Mouse (Mus musculus) ovary, postnatal 36 days (tissue): ENCODE measurements around the gene Cntn2.
"Not testable (repeated sequence)": the region's sequence is repeated elsewhere in the genome, so short reads cannot be mapped to it uniquely, and the experiment has no call there.

Experiments
- DNase-seq: peaks from one replicate; pipeline ENCODE4 v3.0.0; 2022; ENCODE audit warnings: low spot score, mixed read lengths

Gene Cntn2

DNA sequence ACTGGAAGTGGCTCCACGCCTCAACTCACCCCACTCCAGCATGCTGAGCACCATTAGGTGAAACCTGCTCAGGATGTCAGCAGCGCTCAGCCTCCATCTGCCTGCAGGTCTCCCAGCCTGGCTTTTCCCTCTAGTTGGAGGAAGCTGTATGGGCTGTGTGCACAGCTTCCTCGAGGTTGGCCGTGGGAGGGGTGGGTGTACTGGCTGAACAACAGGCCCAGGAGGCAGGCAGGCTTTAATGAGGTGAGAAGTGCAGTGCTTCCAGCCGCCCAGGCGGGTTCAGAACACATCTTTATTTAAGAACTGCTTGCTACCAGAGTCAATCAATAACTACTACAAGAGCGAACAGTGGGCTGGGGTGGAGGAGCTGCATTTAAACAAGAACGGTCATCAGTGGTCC lies 31.5 kb downstream of the Cntn2 start:
- DNase-seq, result no peak

DNA sequence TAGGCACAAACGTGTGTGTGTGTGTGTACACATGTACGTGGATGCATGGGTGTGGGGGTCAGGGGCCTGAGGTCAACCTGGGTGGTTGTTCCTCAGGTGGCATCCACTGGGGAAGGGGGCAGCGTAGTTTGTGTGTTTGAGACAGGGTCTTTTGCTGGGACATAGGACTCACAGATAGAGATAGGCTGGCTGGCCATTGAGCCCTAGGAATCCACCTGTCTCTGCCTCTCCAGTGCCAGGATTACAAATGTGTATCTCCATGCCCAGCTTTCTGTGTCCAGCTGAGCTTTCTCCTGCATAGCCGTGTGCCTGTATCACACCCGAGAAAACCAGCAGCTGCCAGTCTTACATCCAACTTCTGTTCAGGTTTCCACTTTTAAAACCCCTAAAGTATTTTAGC lies 33.3 kb downstream of the Cntn2 start:
- no peak for DNase-seq

DNA sequence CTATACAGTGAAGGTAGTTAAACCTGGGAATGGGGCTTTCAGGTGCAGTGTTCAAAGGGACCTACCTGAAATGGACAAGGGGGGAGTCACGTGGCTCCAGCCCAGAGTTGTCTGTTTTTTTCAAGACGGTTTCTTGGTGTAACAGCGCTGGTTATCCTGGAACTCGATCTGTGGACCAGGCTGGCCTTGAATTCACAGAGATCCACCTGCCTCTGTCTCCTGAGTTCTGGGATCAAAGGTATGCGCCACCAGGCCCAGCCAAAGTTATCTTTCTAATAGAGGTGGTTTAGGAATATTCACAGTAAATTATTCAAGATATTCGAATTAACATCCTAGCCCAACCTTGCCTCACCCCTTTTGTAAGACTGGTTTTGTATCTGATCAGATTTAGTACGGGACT lies 36.4 kb downstream of the Cntn2 start:
- DNase-seq, result no peak

GRCm38 (mm10) chr1:132506058-132506457 lies 37.0 kb downstream of the Cntn2 start, which contains the start of gene Tmem81:
Gene Tmem81 (plus strand): TSS chr1:132506230.
- no peak for DNase-seq

DNA sequence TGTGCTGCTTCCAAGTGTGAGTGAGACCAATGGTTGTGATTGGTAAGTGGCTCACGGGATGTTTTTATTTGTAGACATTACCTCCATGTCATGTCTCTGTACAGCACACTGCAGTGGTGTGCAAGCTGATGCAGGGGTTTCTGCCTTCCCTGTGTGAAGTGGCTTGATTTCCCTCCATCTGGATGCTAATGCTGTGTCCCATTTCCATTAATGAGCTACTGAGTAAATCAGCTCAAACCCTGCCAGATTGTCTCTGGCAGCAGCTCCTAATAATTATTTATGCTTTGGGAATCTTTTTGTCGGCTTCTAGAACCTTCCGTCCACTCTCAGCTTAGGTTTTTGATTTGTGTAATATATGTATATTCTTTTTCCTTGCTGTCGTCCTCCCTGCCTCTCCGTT lies 37.9 kb downstream of the Cntn2 start:
- no peak for DNase-seq

DNA sequence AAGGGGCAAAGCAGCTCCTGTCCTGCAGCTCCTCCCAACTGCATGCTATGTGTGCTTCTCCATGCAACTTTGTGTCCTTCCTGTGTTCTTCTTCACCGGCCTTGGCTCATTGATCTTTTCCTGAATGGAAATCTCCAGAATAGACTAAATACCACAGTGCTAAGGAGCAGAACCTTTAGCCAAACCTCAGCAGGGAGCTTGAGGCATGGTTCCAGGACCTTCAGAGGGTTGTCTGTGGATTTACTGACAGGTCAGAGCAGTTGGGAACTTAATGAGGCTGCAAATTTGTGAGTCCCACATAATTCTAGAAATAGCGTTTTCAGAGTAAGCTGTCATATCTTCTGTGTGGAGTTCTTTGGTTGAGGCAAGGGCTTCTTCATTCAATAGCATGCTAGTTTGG lies 42.5 kb downstream of the Cntn2 start:
- DNase-seq, result no peak

DNA sequence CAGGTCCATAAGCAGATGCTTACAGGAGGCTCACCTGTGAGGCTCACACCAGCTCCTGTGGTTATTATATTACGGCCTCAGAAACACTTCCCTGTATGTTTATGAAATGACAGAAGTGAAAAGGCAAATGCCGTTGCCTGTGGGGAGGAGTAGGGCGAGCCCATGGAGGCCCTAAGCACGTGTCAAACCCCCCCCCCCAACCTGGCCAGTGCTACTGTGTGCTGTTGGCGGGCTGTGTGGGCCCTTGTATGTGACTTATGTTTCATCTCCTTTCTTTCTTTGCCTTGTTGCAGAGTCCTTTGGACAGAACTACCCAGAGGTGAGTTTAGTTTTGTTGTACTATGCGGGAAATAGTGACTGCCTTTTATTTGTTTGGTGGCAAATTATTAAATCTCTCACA lies 59.3 kb downstream of the Cntn2 start:
- no peak for DNase-seq

GRCm38 (mm10) chr1:132483234-132483633 lies 59.8 kb downstream of the Cntn2 start:
- DNase-seq, result no peak

GRCm38 (mm10) chr1:132481619-132482018 lies 61.4 kb downstream of the Cntn2 start:
- no peak for DNase-seq

DNA sequence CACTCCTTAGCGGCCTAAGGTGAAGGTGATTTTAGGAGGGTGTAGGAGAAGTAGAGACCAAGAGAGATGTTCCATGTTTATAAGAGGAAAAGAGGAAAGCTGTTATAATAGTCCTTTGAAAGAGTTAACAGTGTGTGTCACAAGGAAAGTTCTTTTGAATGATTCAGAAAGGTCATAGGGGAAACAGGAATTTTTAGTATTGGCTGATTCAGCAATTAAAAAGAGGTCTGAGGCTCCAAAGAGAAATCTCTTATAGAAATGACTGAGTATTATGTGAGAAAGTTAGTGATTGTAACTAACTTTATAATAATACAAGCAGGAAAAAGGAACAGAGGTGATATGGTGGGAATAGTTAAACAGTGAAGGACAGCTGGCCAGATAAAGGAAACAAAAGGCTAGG lies 63.6 kb downstream of the Cntn2 start:
- no peak for DNase-seq

DNA sequence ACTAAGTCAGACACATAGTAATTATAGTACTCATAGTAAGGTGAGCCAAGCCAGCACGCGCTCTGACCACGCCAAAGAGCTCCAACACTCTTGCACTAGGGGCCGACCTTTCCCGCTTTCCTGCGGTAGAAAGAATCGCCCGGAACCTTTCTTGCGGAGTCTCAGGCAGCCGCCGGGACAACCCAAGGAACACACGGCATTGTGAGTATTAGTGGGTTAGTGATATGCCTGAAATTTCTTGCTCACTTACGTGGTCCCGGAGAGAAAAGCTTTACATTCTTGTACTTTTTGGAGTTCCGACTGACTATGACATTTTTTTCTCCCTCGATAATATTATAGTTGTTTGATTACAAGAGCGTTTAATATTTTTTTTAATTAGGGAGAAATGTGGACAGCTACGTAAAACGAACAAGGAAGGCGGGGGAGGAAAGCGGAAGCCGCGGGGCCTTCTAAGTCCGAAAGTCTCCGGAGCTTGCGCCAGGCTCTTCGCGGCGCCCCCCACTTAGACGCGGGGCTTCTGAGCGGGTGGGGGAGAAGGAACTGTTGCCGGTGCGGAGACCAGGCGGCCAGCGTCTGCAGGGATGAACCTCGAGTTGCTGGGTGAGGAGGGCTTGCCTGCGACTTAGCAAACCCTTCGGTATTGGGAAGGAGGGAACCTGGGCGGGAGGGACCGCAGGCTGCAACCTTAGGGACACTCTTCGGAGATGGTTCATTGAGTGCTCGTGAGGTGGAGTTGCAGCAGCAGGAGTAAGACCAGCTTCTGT lies 65.9 kb downstream of the Cntn2 start, which contains the start of gene Rbbp5:
Gene Rbbp5 (plus strand): TSS at position 438 of the 764 bp plus-strand sequence.
- DNase-seq, result peak; percentile 86

GRCm38 (mm10) chr1:132476575-132476927 lies 66.5 kb downstream of the Cntn2 start:
- DNase-seq, result no peak

DNA sequence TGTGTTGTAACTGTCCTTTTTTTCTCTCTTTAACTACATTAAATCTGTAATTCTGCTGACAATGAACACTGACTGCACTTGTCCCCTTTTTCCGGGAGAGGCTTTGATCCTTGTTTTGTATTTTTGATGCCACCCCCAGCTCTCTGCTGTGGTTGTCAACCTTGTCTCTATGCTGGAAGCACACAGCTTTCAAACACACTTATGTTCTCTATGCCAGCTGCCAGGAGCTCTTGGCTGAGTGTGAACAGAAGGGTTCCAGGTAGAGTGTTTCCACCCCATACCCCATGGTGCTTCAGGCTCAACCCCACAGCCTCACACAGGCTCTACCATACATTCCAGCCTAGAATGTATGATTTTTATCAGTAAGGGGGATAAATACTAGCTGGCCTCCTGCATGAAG lies 68.6 kb downstream of the Cntn2 start:
- no peak for DNase-seq

GRCm38 (mm10) chr1:132472537-132472936 lies 70.5 kb downstream of the Cntn2 start:
- no peak for DNase-seq

GRCm38 (mm10) chr1:132471499-132471898 lies 71.6 kb downstream of the Cntn2 start:
- DNase-seq, result no peak

- no peak for DNase-seq
Observed at GRCm38 (mm10) chr1:132471032-132471431, 72.0 kb downstream of the Cntn2 start.

- DNase-seq, result not testable (repeated sequence)
Observed at GRCm38 (mm10) chr1:132470031-132470430, 73.0 kb downstream of the Cntn2 start.

DNA sequence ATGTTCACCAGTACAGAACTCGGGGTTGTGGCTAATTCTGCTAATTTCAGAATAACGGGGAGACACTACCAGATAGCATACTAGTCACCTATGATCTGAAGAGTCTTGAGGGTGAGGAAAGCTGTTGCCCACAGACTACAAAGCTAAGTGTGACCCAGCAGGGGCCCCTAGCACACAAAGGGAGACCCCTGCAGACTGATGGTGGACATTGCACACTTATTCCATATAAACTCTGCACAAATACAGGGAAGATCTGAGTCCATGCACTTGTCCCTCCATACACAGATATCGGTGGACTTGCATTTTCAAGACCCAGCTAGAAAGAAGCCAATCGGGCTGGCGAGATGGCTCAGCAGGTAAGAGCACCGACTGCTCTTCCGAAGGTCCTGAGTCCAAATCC lies 73.5 kb downstream of the Cntn2 start:
- no peak for DNase-seq

DNA sequence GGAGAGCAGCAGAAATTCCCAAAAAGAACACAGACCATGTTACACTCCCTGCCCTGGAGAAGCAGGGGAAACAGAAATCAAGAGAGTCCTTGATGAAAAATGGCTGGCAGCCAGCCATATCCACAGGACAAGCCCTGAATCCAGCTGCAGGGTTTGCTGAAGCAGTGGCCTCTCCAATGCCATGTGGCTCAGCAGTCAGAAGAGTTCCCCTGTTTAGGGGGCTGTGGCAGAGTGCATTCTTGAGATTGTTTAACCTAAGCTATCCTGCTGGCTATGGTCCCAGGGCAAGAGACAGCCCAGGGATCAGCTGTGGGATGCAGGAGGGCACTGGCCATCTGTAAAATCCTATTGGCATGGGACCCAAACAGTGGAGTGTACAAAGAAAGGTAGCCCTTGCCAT lies 74.1 kb downstream of the Cntn2 start:
- DNase-seq, result peak; percentile 20

DNA sequence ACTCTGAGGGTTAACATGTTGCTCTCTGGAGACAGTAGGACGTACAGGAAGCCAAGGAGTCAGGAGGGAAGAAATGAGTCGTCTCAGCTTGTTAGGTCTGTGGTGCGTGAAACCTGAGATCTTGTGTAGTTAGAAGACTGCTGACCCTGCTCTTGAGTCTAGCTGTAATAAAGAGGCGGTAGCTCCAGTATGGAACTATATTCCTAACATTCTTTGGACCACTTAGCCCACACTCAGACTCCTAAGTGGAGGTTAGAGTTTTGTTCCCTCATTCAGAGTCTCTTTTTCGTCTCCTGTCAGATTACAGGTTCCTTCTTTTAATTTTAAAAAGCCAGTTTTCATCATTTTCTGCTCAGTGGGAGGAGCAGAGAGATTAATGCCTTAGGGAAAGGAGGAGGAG lies 78.4 kb downstream of the Cntn2 start:
- no peak for DNase-seq
